Mouse (Mus musculus): ENCODE results near the gene Ccdc50.

Ccdc50 gene

DNA sequence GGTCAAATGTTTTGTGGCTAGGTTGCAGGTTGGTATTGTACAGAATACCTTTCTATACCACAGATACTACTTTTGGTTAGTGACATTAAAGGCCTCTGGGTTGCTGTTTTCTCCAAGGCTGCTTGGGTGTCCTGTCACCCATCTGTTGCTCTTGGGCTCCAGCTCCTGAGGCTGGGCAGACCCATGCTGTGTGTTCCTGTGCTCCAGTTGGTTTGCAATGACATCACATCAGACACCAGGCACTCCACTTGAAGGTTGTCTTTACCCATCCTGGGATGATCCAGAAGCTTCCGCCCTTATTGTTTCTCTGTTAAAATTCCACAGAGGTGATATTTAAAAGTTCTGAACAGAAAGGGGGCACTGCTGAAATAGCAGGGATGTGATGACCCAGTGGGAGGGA is 8.3 kb downstream of the Ccdc50 start:
- DNase-seq: no peak

DNA sequence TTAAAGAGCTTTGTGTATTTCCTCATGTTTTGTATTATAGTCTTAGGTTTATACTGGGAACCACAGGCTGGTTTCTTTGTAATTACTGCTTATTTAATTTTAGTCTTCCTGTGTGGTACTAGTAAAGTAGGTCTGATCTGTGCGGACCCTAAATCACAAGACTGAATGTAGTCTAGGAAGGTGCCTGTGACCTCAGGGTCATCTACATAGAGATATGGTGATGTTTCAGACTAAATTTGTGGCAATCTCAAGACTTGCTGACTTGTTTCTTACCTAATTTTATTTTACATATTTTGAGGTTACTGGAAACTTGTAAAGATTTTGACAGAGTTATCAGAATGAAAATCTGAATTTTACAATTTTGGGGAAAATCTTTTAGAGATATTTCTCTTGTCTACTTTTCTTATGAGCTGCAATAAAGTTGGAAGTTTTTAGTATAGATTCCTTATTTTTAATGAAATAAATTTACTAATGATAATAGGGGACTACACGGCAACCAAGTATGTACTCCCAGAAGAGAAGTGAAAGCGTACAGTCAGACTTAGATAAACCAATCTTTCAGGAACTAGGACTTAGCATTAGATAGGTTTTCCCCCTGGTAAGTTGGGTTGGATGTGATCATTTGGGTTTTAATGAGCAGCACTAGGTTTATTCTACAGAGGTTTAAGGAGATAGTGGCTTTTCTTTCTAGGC is 10.5 kb downstream of the Ccdc50 start:
- no peak for DNase-seq

DNA sequence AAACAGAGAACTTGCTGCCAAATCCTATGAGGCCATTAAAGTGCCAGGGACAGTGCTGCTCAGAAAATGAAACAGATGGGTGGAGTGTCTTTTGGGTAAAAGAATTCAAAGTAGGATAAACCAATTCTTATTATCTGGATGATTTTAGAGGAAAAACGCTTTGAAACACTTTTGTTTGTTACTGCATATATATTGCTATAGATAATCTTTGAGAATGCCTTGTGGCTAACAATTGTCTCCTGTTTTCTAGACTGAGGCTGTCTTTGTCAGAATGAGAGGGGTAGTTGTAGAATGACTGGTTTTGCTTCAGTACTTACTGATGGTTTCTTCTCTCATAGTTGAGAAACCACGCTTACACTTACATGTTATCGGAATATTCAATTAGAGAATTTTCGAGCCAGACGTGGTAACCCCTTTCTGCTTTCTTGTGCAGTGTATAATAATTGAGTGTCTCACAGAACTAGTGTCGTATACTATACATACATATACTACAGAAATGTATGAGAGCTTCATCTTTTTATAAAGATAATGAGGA is 11.1 kb downstream of the Ccdc50 start:
- no peak for DNase-seq

DNA sequence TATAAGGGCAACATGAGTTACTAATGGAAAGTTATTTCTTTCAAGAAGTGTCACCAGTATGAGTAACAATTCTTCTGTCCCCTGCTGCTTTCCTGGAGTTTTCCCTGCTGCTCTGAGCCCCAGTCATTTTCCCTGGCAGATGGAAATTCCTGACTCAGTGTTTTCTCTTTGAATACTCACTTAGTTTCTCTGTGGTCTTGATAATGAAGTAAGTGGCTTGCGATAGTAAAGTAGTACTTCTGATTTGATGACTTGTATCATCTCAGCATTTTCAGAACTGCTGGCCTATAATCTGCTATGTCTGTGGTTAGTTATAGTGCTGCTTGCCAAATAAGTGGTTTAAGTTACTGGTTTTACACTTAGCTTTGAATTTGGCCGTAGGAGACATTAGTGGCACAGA is 12.9 kb downstream of the Ccdc50 start:
- DNase-seq: no peak

DNA sequence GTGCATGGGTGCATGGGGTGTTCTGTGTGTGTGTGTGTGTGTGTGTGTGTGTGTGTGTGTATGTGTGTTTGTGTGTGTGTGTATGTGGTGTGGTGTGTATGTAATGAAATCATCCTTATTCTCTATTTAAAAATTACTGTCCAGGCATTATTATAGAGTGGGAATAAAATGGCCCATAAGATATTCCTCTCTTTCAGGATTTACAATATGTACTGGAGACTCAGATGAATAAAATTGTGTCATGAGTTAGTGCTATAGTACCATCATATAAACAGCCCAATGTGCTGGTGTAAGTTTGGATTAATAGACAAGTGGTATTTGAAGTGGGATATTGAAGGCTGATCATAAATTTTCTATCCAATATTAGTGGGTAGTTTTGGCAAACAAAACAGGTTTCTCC is 15.4 kb downstream of the Ccdc50 start:
- DNase-seq: no peak

DNA sequence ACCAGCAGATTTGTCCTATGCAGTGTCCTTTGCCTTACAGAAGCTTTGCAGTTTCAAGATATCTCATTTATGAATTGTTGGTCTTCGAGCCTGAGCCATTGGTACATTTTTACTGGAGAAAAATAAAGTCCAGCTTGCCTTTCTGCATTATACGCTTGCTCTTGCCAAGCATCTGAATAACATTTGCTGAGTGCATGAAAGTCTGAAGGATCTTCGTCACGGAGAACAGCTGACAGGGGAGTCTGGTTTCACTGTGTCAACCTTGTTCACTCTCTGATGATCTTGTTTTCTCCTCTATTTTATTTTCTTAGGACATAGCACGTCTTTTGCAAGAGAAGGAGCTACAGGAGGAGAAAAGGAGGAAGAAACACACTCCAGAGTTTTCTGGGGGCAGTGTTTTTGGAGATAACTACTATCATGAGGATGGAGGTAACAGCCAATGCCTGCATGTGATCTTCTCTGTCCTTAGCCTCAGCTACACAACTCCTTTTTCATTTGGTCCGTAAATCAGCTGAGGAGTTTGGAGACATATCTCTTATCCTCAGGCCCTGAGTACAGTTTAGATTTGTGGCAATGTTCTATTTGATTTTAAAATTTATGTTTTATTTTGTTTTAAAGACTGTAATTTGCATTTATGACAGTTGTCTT is 28.4 kb downstream of the Ccdc50 start:
- DNase-seq: no peak

DNA sequence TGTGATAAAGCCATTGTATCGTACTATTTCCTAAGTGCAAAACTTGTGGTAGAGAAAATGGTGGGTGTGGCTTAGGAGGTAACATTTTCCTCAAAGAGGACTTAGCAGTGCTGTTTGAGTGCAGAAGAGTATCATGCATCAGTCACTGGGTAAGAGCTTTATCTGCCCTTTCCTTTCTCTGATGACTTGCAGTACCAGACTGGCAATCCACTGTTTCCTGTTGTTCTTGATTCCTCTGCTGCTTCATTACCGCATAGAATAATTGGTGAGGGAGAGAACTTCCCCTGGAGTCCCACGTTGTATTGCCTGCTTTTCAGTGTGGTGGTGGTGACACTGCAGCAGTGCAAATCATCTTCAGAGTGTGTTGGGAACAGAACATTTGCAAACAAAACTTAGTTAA is 29.0 kb downstream of the Ccdc50 start:
- DNase-seq: no peak

DNA sequence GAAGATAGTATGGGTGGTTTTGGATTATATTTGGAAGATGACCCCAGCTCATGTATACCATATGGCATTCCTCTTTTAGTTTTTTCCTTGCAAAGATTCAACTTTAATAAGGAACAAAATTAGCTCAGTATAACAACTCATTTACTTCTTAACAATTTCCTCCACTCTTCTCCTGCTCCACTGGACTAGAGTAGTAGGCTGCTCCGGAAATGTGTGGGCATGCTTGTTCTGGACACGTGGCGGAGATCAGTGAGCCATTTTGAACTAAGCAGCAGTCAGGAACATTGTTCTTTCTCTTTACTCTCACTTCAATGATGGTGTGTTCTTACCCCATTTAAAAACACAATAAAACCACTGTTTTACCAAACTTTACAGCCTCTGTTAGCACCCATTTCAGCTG is 32.3 kb downstream of the Ccdc50 start:
- DNase-seq: no peak

DNA sequence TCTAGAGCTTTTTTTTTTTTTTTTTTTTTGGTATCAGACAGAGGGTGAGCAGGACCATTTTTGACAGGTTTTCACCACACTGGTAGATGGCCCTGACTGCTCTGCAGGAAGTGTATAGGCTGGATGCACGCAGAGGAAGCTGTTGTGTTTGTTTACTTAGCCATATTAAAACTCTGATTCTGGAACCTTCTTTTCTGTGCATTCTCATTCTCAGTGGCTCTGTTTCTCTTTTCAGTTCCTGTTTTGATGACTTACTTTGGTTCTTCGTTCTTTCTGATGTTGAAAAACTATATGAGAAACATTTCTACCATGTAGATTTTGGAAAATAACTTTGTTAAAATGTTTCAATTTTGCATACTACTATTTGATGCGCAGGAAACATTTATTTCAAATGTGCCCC is 46.4 kb downstream of the Ccdc50 start:
- DNase-seq: no peak

DNA sequence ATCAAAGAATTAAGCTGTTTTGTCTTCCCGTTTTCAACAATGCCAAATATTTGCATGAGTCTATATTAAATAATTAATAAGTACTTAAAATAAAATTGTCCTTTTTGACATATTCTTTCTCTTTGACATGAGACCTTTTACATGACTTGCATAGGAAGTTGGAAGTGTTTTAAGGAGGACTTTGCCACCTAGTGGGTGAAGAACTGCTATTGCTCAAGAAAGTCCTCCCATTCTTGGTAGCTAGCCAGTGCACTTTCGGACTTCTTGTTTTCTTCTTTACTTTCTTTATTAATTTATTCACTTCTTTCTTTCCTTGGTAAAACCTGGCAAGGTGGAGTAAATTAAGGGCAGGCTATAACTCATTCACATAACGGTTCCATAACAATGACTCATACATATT is 55.3 kb downstream of the Ccdc50 start:
- DNase-seq: no peak

DNA sequence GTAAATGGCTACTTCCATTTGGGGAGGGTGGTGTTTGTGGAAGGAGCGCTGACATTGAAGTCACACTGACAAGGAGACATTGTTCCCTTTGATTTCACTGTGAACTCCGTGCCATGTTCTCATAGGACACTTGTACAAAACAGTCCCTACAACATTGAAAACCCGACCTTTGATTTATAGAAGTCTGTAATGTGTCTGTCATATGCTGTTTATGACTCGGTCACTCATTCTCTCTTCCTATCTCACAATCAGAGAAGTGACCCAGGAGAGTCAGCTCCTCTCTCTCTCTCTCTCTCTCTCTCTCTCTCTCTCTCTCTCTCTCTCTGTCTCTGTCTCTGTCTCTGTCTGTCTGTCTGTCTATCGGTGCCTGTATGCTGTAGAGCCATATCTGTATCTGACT is 60.7 kb downstream of the Ccdc50 start:
- no peak for DNase-seq

DNA sequence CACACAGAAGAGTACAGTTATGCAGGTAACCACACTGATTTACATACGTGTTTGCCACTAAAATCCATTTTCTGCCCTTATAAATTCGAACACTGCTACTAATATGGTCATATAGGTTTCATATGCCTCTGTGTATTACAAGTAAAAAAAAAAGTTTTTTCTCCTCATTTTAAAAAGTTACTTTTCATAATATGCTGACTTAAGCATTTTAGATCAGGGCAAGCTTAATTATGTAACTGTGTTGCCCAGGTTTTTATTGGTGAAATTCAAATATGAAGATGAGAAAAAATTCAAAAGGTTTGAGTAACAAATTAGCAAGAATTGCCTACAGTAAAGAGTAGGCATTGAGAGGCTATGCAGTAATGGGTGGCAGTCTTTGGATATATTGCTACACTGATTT is 62.0 kb downstream of the Ccdc50 start:
- no peak for DNase-seq

DNA sequence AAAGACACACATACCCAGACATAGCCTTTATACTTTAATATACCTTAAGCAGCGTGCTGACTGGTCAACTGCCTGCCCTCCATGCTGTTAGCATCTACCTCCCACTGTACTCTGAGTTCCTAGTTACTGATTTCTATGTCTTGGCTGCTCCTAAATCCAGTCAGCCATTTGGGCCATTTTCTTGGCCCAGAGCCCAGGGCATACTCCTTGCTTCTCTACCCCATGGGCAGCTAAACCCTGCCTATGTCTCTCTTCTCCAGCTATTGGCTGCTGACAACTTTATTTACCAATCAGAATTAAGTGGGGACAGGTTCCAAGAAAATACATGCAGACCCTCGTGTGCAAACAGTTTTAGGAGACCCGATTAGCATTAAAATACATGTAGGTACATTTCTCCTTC is 64.7 kb downstream of the Ccdc50 start:
- DNase-seq: no peak

DNA sequence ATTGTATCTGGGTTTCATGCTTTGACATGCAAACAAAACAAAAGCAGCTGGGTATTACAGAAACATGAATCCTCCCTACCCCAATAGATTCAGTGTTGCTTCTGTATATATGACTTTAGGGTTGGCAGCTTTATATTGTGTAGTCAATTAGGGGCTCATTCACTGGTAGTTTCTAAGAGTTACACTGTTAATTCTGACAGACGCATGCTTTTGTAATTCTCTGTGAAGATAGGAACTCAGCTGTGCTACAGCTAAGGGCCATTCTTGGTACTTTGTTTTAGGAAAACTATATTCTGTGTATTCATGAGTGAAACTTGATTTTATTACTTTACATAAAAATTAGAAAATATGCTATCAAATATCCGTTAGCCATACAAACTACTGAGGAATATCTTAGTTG is 65.2 kb downstream of the Ccdc50 start:
- DNase-seq: no peak

DNA sequence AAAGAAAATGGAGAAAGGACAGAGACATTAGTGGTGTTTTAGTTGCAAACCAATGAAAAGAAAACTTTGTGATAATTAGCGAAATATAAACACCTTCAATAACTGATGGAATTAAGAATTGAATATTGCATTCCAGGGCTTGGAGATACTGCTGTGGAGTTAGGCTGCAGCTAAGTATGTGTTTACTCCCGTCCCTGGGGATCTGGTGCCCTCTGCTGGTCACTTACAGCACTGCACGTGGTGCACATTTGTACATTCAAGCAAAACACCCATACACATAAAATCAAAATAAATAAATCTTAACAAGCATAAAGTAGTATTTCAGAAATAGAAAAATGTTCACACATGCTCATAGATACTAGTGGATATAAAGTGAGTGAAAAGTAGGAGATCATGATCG is 68.6 kb downstream of the Ccdc50 start:
- no peak for DNase-seq

DNA sequence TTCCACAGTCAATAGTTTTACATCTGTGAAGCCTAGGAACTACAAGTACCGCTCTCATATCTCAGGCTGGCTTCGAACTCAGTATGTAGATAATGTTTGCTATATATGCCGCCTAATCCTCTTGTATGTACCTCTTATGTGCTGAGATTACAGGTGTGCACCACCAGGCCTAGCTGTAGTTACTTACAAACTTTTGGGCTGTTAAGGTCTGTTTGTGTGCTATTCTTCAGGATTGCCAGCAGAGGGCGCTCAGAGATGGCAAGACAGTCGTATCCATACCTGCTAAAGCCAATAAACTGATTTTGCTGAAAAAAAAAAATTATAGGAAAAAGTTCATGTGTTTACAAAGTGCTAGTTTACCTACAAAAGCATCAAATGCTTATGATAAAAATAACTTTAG is 80.1 kb downstream of the Ccdc50 start:
- DNase-seq: peak; percentile 34

DNA sequence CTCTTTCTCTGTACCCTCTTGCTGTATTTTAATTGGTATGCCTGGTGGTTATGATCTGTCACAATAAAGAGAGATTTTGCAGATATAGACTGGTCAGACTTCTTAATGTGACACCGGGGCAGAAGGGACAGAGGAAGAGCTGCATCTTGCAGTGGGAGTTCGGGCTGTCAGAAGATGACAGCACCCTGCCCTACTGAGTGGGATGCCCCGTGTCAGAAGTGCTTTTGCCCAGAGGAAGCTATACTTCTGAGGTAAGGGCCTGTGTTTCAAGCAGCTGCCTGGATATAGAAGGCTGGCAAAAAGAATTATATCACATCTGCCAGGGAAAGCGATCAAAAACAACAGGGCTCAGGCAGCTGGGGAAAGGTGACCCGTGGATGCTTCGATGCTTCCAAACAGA is 82.7 kb downstream of the Ccdc50 start:
- peak; percentile 52 for DNase-seq

DNA sequence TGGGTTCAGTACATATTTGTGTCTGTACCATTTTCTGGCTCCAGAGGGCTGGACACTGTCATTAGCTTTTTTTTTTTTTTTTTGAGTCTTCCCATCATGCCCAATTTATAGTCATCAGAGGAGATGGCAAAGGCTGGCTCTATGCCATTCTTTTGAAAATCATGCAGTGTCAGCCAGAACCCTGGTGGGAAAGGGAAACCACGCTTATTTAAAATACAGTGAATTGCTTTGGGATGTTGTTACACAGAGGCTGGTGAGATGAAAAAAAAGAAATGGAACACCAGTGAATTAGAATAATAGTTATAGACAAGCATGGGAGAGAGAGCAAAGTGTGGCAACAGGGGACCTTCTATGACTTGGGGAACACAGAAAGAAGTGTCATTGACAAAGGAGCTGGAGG is 95.2 kb downstream of the Ccdc50 start:
- no peak for DNase-seq
